Mouse (Mus musculus) hindbrain, embryonic 10.5 days (tissue): ENCODE measurements around the gene Rplp1. TPM values are rescaled to one million over a fixed set of nuclear protein-coding genes. Genes with fewer than 3 reads are reported as not detected.

Experiments
- DNase-seq: peaks from one replicate; pipeline ENCODE4 v3.0.0-alpha.2; 2017; ENCODE audit warnings: low spot score
- H3K27ac ChIP-seq: fragments of 300-500 bp; sonication (generic); 2 replicates; pipeline ENCODE4 v1.5.1; 2016; ENCODE audit warnings: mild to moderate bottlenecking, moderate library complexity
- H3K27me3 ChIP-seq: fragments of 300-500 bp; sonication (generic); 2 replicates; pipeline ENCODE4 v1.6.1; 2016; ENCODE audit warnings: mild to moderate bottlenecking; ENCODE audit not compliant: poor library complexity, insufficient read depth, severe bottlenecking
- H3K36me3 ChIP-seq: fragments of 300-500 bp; sonication (generic); 2 replicates; pipeline ENCODE4 v1.6.1; 2016; ENCODE audit warnings: mild to moderate bottlenecking, moderate library complexity
- H3K4me1 ChIP-seq: fragments of 300-500 bp; sonication (generic); replicated peaks from 2 replicates; pipeline ENCODE4 v1.6.1; 2016; ENCODE audit warnings: mild to moderate bottlenecking
- H3K4me3 ChIP-seq: fragments of 300-500 bp; sonication (generic); 2 replicates; pipeline ENCODE4 v1.5.1; 2016; ENCODE audit warnings: mild to moderate bottlenecking, moderate library complexity
- H3K9me3 ChIP-seq: fragments of 300-500 bp; sonication (generic); 2 replicates; pipeline ENCODE4 v1.6.1; 2016; ENCODE audit warnings: mild to moderate bottlenecking, moderate library complexity
- WGBS: fragments of 180-500 bp; shearing (Covaris S2); methylation state at CpG from one replicate; pipeline ENCODE4 v1.1.7; 2016; 5-methylcytosine and 5-hydroxymethylcytosine counted together
- polyA plus RNA-seq: library from polyadenylated mRNA; unstranded; fragments of >200 nt; fragmentation: Nextera tagmentation; extraction: Ambion mirVana; gene quantifications from 2 replicates; pipeline ENCODE4 v1.2.1, GENCODE M21; 2016

Gene Rplp1
- polyA plus RNA-seq: 1,078 and 1,182 TPM in 2 replicates

DNA sequence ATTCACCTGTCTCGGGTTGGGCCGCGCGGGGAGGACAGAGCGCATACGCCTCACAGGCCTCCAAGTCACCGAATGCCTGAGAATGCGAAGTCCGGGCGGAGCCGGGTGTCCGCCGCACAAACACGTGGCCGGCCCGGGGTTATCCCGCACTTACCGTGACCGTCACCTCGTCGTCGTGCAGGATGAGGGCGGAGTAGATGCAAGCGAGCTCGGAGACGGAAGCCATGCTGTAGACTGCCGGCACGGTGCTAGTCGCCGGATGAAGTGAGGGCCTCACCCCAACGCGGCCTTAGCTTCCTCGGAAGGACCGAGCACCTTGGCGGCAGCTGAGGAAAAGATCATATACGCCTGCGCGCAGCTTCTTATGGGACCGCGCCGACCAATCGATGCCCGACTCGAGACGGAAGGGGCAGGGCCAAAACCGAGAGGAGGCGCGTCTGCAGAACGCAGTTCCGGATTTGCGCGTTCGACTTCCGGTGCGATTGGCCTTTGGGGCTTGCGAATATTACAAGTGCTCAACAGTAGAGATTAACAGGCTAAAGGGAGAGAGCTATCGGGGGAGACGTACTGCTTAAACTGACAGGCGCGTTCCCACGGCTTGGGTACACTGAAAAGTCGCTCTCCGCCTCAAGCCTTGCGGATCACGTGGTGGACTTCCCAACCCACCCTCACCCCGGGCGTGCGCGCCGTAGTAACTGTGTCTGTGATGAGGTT is at the start of gene Rplp1:
Gene Rplp1, minus strand, starts transcription at position 340 of the 714 bp plus-strand sequence.
- Histone ChIP-seq H3K4me3 (peak within 1 kb of the TSS; percentile 74), H3K27me3 (no peaks in the 10 kb centered on the region), H3K4me1 (peaks cover 28% of the 10 kb centered on the region), H3K36me3 (peaks cover 66% of the 10 kb centered on the region), H3K9me3 (no peaks in the 10 kb centered on the region), H3K27ac (peak within 1 kb of the TSS; percentile 92)
- under 1% methylated on average over 70 of the region's 70 CpGs for WGBS
- peak; percentile 96 for DNase-seq

DNA sequence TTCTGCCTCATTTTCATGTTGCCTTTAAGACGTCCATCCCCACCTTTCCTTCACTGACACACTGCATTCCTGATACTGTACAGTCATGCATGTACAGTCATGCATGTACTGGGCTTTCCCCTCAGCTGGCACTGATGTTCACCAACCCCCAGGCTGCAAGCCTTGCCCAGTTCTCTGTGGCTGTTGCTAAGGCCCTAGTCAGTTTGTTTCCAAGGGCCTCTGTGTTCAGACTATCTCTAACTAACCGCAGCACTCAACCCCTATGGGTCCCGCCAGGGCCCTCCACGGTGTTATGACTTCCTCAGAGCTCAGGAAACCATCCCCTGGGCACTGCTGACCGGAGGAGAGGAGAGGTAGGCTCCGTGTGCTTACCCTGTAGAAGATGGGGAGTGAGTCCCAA is 49.0 kb upstream of the Rplp1 start:
- Histone ChIP-seq H3K4me3 (no peak overlapping the region), H3K27me3 (no peaks in the 10 kb centered on the region), H3K4me1 (peaks cover 27% of the 10 kb centered on the region), H3K36me3 (no peaks in the 10 kb centered on the region), H3K27ac (no peak overlapping the region), H3K9me3 (no peaks in the 10 kb centered on the region)
- 80% methylated on average over 6 of the region's 6 CpGs for WGBS
- no peak for DNase-seq

DNA sequence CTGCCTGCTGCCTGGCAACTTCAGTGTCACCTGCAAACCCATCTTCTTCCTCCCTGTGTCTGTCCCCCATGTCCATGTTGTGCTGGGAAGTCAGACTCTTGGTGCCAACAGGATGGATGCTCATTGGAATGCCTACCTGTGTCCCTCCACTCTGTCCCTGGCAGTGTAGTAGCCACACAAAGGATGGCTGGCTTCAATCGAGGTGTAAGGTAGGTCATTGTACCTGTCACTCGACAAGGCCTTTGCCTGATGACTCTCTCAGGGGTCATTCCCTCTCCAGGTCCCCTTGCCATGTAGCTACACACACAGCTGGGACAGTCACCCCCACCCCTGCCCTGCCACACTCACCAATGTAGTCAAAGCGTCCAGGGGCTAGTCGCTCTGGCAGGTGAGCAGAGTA is 46.8 kb upstream of the Rplp1 start:
- Histone ChIP-seq H3K27ac (0 out of 2 replicates have a peak overlapping the region, but pooled peaks have one; percentile 45), H3K4me1 (peaks cover 27% of the 10 kb centered on the region), H3K36me3 (no peaks in the 10 kb centered on the region), H3K9me3 (no peaks in the 10 kb centered on the region), H3K4me3 (no peak overlapping the region), H3K27me3 (no peaks in the 10 kb centered on the region)
- DNase-seq: no peak
- 89% methylated on average over 4 of the region's 4 CpGs for whole genome bisulfite sequencing

DNA sequence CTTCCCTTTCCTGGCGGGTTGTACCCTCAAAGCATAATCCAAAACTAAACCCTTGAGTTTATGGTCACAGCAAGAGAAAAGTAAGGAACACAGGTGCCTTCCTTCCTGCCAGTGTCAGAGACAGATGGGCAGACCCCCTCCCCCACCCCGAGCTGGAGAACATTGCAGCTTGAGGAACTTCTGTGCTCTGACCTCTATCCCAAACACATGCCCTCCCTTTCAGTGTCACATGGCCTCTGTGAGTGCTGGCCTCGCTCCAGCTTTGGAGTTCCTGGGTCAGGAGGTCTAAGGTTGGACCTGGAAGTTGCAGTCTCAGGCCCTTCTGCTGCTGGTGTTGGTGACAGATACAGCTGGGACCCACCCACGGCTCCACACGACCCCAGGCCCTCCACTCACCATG is 46.4 kb upstream of the Rplp1 start:
- H3K27me3 ChIP-seq: no peaks in the 10 kb centered on the region
- 0 out of 2 replicates have a peak overlapping the region, but pooled peaks have one; percentile 45 for H3K27ac ChIP-seq
- H3K9me3 ChIP-seq: no peaks in the 10 kb centered on the region
- H3K4me3 ChIP-seq: no peak overlapping the region
- 64% methylated on average over 5 of the region's 5 CpGs for WGBS
- no peak for DNase-seq
- no peaks in the 10 kb centered on the region for H3K36me3 ChIP-seq
- H3K4me1 ChIP-seq: peaks cover 27% of the 10 kb centered on the region

DNA sequence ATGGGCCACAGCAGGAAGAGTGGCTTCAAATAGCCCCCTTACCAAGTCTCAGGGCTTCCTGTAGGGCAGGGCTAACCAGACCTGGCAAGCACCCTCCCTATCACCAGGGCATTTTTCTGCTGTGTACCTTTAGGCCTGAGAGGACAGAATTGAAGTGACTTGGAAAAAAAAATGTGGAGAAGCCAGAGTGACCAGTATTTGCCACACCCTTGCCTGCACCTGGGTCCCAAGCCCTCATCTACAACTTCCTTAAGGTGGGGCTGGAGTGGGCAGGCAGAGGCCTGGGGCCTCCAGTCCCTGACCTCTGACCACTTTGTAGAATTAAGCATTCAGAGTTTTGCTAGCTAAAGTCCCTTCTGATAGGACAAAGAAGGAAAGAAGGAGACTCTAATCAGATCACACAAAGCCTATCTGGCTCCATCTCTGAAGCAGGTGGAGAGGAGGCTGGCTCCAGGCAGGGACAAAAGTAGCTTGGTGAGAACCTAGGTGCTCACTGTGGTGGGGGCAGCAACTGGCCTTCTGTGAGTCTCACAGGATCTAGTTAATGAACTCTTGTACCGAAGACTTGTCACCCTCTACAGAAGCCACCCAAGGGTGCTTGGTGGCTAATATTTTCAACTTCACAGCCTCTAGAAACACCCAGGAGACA is 45.7 kb upstream of the Rplp1 start:
- WGBS: 81% methylated on average over 1 of the region's 1 CpGs
- Histone ChIP-seq H3K36me3 (no peaks in the 10 kb centered on the region), H3K4me1 (peaks cover 23% of the 10 kb centered on the region), H3K27ac (no peak overlapping the region; the same call in 1 of the 2 replicates), H3K27me3 (no peaks in the 10 kb centered on the region), H3K4me3 (no peak overlapping the region), H3K9me3 (no peaks in the 10 kb centered on the region)
- DNase-seq: no peak

DNA sequence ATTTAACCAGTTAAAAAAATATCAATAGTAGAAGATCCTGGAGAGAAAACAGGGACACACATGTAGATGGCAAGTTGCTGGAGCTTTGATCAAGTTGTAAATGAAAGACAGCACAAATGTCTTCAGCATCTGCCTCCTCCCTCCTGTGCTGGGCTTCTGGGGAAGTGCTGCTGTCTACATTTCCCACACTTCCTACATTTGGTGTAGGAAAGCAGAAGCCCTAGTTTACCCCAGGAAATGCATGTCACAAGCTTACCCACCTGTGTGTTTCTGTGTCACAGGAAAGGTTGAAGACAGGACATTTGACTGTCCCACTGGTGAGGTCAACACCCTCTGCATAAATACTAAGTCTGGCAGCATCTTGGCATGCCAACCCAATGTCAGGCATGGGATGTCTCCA is 40.4 kb upstream of the Rplp1 start:
- peaks cover 9% of the 10 kb centered on the region for H3K4me1 ChIP-seq
- H3K27ac ChIP-seq: no peak overlapping the region
- no peak for DNase-seq
- peaks cover 4% of the 10 kb centered on the region; the same call in 1 of the 2 replicates for H3K36me3 ChIP-seq
- H3K4me3 ChIP-seq: no peak overlapping the region
- H3K27me3 ChIP-seq: no peaks in the 10 kb centered on the region
- no peaks in the 10 kb centered on the region for H3K9me3 ChIP-seq

DNA sequence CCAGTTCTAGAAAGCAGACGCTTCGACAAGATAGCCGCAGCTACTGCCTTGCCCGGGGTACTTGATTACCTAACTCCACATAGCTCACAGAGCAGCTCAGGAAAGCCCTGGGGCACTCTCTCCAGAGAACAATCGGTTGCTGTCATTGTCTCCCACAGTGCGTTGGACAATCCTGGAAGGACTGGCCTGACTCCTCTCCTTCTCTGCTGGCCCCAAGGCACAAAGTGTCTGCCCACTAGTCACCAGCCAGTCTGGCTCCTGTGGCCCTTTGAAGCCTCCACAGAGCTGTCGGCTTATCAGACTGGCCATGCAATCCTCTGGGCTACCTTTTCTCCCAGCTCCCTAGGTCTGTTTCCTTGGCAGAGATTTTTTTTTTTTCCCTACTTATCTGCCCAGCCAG is 37.9 kb upstream of the Rplp1 start:
- Histone ChIP-seq H3K4me3 (no peak overlapping the region), H3K4me1 (peaks cover 22% of the 10 kb centered on the region), H3K36me3 (peaks cover 4% of the 10 kb centered on the region; the same call in 1 of the 2 replicates), H3K27me3 (no peaks in the 10 kb centered on the region), H3K9me3 (no peaks in the 10 kb centered on the region), H3K27ac (no peak overlapping the region)
- 46% methylated on average over 7 of the region's 7 CpGs for WGBS
- no peak for DNase-seq

DNA sequence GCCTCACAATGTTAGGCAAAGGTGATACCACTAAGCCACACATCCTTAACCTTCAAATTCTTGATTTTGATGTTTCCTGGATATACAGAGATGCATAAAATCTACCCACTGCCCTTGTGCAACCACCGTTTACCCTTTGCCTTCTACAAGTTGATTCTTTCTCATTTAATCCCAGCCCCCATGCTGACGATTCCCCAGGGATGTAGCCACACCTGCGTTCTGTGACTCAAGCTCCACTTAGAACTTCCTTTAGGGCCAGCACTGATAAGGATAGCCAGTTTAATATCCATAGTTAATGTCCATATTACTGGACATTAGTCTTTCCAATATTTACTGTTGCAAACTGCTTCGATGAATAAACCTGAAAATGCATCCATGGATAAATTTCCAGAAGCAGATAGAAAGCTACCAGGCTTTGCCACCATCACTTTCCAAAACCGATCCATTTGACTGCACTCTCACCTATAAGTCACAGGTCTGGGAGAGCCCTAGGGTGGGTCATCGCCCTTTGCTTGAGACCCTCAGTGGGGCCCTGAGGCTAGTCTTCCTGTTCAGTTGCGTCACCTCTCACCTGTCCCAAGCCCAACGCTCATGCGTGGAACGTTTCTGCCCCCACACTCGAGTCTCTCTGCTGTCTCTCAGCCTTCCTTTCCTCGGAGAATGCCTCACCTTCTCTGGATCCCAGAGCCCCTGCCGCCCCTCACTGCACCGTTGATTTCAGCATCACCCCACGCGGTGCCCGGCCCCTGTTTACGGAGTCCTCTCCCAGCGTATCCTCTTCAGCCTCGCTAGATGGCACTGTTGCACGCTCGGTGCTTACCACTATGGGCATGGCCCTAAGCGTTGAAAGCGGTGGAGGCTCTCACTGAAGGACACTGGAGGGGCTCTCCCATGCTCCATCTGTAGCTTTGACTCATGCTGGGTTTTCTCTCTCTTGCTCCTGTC is 33.3 kb upstream of the Rplp1 start:
- Histone ChIP-seq H3K27ac (peak overlapping the region; percentile 95), H3K4me1 (peaks cover 43% of the 10 kb centered on the region), H3K27me3 (no peaks in the 10 kb centered on the region), H3K4me3 (peak overlapping the region; percentile 97), H3K9me3 (no peaks in the 10 kb centered on the region), H3K36me3 (peaks cover 25% of the 10 kb centered on the region)
- 9% methylated on average over 24 of the region's 24 CpGs for WGBS
- DNase-seq: peak; percentile 83

DNA sequence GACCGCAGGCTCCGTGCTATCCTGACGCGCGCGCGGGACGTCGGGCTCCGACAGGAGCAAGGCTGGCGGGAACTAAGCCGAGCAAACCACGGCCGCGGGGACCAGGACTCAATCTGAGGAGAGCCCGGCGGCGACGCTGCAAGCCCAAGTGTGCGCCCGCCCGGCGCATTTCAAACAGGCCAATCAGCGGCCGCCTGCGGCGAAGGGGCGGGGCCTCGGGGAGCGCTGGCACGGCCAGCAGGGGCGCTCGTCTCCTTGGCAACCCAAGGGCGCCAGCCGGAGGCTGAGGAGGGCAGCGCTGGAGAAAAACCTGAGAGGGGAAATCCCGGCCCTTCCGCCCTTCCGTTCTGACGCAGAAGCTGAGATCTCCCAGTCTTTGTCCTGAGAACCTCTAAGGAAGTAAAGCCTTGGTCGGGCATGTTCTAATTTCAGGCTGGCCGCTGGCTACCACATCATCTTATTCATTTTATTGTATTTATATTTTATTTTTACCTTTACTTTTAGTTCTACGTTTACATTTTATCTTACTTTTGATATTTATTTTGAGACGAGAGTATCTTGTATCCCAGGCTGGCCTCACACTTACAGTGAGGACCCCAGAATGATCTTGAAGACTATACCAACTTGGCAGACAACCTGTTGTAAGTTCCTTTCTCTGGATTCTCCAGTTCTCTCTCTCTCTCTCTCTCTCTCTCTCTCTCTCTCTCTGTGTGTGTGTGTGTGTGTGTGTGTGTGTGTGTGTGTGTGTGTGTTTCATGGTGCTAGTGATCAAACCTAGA is 32.5 kb upstream of the Rplp1 start, which contains the start of gene Kif23:
Gene Kif23, minus strand, starts transcription at position 152 of the 779 bp plus-strand sequence.
- Histone ChIP-seq H3K4me3 (peak within 1 kb of the TSS; percentile 97), H3K9me3 (no peaks in the 10 kb centered on the region), H3K4me1 (peaks cover 36% of the 10 kb centered on the region), H3K36me3 (peaks cover 29% of the 10 kb centered on the region), H3K27ac (peak within 1 kb of the TSS; percentile 95), H3K27me3 (no peaks in the 10 kb centered on the region)
- 1% methylated on average over 44 of the region's 44 CpGs for WGBS
- DNase-seq: peak; percentile 99

DNA sequence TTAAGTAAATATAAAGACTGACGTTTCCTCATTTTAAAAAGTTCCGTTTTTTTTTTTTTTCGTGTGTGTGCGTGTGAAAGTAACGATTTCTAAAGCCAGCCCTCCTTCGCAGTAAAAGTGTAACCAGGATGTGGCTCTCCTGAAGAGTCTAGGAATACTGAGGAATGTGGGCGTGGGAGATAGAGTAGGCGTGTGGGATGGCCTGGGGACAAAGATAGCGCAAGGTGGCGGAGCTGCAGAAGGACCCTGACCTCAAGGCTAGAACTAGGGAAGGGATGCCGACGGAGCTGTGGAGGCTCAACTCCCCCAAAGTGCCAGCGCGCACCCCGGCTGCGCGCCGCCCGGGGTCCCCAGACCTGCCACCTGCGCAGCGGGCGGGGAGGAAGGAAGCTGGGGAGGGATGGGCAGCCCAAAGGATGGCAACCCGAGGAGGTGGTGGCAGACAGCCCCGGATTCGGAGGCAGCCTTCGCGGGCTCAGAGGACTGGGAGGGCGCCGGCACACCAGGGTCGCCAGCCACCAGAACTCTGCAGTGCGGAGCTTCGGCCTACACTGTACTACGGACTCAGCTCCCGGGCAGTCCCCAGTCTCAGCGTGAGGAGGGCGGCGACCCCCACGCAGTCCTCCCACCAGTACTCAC is 31.8 kb upstream of the Rplp1 start:
- peak overlapping the region; percentile 97 for H3K4me3 ChIP-seq
- H3K27me3 ChIP-seq: no peaks in the 10 kb centered on the region
- H3K9me3 ChIP-seq: no peaks in the 10 kb centered on the region
- under 1% methylated on average over 38 of the region's 38 CpGs for WGBS
- peak overlapping the region; percentile 95 for H3K27ac ChIP-seq
- H3K36me3 ChIP-seq: peaks cover 37% of the 10 kb centered on the region
- H3K4me1 ChIP-seq: peaks cover 36% of the 10 kb centered on the region
- no peak for DNase-seq

DNA sequence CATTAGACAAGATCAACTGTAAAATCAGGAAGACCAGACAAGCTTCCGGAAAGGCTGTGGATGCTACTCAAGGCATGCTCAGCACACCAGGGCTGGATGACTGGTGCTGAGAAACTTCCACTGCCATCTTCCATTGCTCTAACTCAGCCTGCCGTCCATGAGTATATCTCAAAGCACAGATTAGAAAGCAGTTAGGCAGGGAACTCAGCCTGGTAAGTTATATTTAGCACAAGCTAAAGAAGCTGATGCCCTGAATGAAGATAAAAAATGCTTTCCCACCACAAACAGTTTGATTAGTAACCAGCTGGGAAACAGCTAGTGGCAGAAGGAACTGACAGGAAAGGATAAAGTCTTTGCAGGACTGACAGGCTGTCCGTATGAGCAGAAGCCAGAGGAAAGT is 26.7 kb upstream of the Rplp1 start:
- Histone ChIP-seq H3K9me3 (no peaks in the 10 kb centered on the region), H3K4me3 (no peak overlapping the region), H3K27ac (no peak overlapping the region), H3K36me3 (peaks cover 87% of the 10 kb centered on the region), H3K4me1 (peaks cover 12% of the 10 kb centered on the region), H3K27me3 (no peaks in the 10 kb centered on the region)
- no peak for DNase-seq
- 91% methylated on average over 3 of the region's 3 CpGs for WGBS
